Mouse (Mus musculus) testis, adult 2 months (tissue): Measurements from ENCODE around the gene Gba.

ENCODE experiments used
- CTCF ChIP-seq: fragments of 200-500 bp; IDR thresholded peaks from 2 replicates; pipeline ENCODE4 v1.5.1; 2012; ENCODE audit warnings: low read depth, mild to moderate bottlenecking, inconsistent platforms, low read length, moderate library complexity; ENCODE audit not compliant: control insufficient read depth, insufficient read depth, insufficient replicate concordance
- POLR2A ChIP-seq: fragments of 200-500 bp; IDR thresholded peaks from 2 replicates; pipeline ENCODE4 v1.6.1; 2012; ENCODE audit warnings: low read depth, mild to moderate bottlenecking, inconsistent platforms, low read length, moderate library complexity; ENCODE audit not compliant: control insufficient read depth

GRCm38 (mm10) chr3:89187197-89187596 lies 15.5 kb upstream of the Gba start:
- no peak for TF ChIP-seq CTCF
- TF ChIP-seq POLR2A: no peak
